Mouse (Mus musculus) kidney, adult 11 months (tissue): Measurements from ENCODE around the gene Alkal2.

Experiments used
- DNase-seq: peaks from one replicate; pipeline ENCODE4 v3.0.0; 2022

Gene Alkal2

DNA sequence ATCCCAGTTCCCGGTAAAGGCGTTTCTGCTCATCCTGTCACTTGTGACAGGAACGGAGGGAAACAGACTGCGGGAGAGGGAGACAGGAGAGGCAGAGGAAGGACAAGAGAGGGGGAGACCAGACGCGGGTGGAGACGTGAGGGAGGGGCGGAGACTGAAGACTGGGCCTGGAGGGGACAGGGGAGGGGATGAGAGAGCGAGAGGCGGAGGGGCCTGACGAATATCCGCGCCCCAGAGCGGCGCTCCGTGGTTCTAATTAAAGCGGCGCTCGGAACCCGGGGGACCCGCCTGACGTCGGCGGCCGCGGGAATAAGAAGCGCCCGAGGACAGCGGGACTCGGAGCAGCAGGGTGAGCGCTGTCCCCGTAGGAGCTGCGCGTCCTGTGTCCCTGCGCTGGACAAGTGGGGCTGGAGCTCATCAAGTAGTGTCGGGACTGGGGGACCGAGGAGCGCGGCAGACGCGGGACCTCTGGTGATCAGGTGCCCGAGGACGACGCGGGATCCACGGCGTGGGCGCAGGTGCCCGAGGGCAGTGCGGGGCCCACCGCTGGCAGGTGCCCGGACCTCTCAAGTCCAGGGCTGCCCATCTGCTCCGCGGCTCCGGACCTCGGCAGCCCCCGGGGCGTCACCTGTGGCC is at the start of gene Alkal2:
Alkal2 (plus strand) TSS at position 337 of the 636 bp plus-strand sequence.
- DNase-seq: no peak

DNA sequence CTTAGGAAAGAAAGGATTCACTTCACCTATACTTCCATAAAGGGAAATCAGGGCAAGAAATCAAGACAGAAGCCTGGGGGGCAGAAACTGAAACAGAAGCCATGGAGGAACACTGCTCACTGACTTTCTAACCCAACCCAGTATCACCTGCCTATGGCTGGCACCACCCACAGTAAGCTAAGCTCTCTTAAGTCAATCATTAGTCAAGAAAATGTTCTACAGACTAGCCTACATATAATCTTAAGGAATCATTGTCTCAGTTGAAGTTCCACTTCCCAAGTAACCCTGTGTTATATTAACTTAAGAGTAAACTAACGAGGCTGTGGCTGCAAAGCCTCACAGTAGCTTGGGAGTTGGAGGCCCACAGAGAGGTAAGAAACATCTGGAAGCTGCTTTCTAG is 35.6 kb upstream of the Alkal2 start:
- DNase-seq: peak; percentile 47

GRCm38 (mm10) chr12:30850902-30851301 is 33.2 kb upstream of the Alkal2 start:
- peak; percentile 17 for DNase-seq

DNA sequence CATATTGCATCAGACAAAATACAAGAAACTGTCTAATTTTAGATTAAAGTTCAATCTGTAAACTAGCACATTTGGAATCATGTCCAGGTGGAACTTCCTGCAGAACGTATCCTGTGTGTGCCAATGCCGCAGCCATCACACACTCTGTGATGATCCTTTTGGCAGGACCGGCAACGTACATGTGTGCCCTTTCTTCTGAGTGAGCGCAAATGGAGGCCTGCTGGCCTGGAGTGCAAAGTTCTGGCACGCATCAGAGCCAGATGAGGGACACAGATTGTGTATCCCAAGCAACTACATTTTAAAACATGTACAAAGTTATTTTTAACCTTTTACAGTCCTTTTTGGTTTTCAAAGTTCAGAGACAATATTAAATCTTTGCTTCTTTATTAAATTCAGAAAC is 32.3 kb upstream of the Alkal2 start:
- no peak for DNase-seq

DNA sequence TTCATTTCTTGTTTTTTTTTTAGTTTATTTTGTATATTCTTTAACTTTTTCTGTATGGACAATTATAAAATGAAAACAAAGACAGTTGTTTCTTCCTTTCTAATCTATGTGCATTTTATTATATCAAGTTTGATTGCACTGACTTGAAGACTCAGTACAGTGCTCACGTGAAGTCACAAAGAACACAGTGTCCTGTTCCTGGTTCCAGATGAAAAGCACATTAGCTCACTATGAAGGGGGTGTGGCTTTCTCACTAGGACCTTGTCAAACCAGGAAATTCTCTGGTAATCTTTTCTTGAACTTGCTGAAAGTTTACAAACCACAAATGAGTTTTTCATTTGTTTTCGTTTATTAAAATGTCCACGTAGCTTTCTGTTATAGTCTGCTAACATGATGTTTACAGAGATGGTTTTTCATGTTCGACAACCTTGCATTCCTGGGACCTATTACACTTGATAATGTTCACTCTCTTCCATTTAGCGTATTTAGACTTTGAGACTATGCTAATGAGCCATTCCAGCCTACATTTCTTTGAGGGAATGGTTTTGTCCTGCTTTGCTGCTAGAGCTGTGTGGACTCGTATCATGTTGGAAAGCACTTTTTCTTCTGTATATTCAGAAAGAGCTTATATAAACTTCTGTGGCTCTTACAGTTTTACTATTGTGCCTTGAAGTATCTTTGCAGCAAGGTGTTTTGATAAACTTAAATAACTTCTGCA is 28.5 kb upstream of the Alkal2 start:
- DNase-seq: no peak

DNA sequence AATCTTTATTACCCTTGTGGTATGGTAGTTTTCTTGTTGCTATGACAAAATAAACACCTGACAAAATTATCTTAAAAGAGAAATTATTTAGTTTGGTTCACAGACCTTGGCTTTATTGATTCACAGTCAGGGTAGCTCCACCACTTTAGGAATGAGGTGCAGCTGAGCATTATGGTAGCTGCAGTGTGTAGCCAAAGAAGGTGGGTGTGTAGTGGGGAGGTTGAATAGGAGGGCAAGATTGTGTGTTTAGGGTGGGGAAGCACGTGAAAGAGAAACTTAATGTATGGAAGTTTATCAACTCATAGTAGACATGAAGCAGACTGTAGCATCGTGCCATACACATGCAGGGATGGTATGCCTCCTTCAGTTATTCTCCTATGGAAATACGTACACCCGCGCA is 27.9 kb upstream of the Alkal2 start:
- DNase-seq: no peak

- DNase-seq: no peak
Measured at GRCm38 (mm10) chr12:30864347-30864746, 19.8 kb upstream of the Alkal2 start.

DNA sequence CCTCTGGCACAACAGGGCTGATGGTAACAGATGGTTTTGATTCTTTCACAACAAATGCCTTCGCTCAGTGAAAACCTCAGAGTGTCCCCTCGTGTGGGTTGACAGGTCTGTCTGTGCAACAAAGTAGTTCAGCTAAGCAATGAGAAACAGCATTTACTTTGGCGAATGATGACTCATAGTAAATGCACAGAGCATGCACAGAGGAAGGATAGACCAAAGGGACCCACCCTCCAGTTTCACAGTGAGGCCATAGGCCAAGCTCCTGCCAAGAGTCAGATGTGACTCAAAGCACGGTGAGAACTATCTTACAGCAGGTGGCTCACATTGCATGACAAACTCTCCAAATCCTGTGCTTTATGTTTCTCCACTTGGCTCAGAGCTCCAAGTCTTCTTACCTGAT is 18.3 kb upstream of the Alkal2 start:
- no peak for DNase-seq

GRCm38 (mm10) chr12:30879447-30879846 is 4.7 kb upstream of the Alkal2 start:
- no peak for DNase-seq

GRCm38 (mm10) chr12:30883592-30883985 is 533 bp upstream of the Alkal2 start:
- DNase-seq: no peak

- no peak for DNase-seq
Measured at GRCm38 (mm10) chr12:30884622-30885230, 604 bp downstream of the Alkal2 start.

DNA sequence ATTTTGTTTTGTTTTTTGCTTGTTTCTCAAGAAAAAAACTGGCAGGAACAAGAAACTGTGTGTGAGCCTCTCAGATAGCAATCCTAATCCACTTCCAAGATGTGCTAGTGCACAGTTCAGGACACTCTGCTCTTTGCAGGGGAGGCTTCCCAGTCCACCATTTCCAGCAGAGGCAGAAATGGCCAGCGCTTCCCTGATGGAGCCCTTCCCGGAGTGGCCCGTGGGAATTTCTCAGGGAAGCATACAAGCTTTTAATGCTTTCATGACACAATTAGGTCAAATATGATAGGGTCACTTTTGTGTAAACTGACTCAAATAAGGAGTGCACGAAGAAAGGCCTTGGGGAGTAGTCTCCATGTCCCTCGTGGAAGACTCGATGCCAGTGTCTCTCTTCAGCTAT is 1.8 kb downstream of the Alkal2 start:
- DNase-seq: no peak

DNA sequence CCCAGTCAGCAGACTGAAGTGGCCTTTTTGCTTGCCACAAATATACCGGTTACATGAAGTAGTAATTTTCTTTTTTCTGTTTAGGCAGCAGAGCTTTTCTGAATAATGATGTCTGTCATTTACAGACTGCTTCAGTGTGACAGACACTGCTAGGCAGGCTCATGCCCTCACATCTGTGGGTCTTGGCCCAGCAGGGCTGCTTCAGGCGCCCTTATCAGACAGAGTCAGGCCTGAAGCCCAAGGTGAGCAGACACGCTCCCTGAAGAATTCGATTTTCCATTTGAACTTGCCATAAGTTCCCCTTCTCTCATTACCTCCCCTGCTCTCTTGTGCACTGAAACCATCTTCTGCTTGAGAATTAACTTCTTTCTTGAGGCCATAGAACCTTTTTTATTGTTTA is 3.9 kb downstream of the Alkal2 start:
- DNase-seq: no peak

DNA sequence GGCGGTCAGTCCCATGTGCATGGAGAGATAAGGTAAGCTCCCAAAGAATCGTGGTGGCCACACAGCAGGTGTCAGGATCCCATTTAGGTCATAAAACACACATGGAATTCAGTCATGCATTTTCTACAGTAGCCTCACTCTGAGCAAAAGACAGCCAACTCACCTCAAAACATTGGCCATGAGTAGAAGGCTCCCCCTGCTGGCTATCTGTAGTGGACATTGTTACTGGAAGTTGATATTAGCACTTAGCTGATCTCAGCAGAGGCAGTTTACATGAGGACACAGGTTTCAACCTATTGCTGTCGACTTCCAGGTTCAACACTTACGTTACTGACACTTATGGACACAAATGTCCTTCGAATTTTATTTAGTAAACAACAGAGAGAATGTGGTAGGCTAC is 5.9 kb downstream of the Alkal2 start:
- DNase-seq: peak; percentile 47

DNA sequence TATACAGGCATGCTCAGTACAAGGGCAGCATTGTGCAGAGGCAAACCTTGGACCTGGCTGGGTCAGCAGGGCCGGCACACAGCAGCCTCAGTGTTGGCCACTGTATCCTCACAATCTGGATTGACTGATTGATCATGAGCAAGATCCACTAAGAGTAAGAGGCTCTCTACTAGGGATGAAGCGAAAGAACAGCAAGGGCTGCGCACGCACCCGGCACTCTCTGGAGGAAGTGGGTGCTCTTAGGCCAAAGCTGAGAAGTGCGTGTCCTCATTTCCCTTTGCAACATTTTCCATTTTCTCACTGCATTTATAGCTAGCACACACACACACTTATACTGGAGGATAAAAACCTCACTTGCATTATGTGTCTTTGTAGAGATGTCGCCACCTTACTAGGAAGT is 7.3 kb downstream of the Alkal2 start:
- DNase-seq: no peak

GRCm38 (mm10) chr12:30897039-30897438 is 12.9 kb downstream of the Alkal2 start:
- DNase-seq: no peak

DNA sequence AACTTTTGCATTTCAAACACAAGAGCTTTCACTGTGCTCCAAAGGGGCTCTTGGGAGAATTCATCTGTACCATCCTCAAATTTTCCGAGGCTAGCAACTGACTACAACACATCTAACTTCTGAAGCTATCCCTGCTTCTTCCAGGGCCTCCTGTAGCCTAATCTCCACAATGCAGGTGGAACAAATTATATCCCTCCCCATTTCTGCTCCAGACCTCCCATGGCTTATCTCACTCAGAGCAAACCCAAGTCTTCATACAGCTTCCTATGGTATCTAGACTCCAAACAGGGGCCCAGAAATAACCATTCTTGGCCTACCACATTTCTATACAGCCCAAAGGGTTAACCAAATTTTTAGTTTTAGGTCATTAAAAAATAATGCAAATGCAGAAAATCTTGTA is 24.5 kb downstream of the Alkal2 start:
- no peak for DNase-seq

DNA sequence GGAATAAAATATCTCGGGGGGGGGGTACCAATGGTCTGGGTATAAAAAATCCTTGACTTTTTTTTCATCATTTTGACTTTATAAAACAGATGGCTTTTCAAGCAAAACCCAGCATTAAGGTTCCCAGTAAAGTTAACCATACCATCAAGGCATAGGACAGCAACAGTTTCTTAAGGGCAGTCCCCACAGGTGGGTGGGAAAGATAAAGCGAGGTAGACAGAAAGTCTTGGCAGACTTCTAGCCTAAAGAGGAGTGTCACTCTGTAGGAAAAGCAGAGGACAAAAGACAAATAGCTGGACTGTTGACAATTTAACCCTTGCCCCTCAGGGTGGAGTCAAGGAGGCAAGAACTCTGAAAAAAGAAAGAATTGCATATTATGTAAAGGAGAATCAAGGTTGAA is 25.8 kb downstream of the Alkal2 start:
- no peak for DNase-seq

GRCm38 (mm10) chr12:30910860-30911259 is 26.7 kb downstream of the Alkal2 start:
- DNase-seq: no peak

DNA sequence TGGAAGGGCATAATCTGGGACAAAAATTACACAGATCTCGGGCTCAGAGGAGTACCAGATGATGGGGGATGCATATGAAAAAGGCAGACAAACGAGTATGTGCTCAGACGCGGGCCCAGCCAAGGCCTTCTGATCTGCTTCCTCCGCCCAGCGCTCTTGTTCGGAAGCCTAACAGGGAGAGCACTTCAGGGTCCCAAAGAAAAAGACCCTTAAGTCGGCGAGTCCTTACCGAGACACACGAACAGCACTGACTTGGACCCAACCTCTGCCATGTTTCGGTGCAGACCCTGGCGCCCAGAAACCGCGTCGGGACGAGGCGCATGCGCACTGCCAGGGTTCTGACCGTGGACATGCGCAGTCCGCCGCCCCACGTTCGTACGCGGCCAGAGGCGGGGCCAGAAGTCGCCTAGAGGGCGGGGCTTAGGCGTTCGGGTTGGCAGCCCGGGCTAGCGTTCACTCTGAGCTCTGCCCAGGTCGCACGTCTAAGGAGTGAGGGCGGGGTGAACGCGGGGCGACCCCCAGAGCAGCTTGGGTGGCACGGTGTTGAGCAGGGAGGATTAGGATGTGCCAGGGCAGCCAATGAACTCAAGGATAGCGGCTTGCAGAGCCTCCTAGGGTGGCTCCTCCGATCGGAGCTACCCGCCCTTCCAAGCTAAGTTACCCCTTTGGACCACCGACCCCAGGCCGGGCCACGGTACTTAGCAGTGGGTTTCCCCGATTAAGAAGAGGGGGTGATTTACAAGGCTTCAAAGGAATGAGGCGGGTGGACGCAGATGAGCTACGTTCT is 27.3 kb downstream of the Alkal2 start, which contains the start of the genes Acp1 and Sh3yl1:
Acp1 (minus strand) TSS at position 329 of the 787 bp plus-strand sequence.
Sh3yl1 (plus strand) TSS at position 408 of the 787 bp plus-strand sequence.
- peak; percentile 93 for DNase-seq

DNA sequence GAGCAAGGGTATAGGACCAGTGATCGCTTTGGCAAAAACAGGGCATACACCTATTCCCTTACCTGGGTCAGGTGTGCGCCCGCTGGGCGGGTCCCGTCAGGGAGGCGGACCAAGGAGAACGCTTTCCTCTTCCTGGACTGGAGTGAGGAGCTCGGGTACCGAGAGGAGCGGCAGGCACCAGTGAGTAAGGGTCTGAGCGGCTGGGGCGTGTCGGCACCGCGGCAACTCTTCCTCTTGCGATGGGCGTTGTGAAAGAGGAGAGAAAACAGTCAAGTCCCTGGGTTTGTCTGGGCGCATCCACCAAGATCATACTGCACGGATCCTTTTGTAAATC is 27.9 kb downstream of the Alkal2 start:
- peak; percentile 87 for DNase-seq

DNA sequence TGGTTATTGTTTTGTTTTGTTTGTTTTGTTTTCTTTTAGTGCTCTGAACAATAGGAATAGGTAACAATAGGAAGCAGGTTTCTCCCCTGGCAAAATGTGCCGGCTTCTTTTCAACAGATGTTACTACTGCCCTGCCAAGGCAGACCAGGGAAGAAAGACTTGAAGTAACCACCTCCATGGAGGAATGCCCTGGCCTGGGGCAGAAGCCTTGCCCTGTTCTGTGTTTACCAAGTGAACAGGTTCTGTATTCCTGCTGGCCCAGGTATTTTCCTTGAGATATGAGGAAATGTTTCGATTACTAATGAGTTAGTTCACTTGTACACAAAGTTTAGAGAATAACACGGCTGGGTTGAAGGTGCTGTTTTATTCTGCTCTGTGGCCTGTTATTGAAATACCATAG is 28.7 kb downstream of the Alkal2 start:
- peak; percentile 55 for DNase-seq

DNA sequence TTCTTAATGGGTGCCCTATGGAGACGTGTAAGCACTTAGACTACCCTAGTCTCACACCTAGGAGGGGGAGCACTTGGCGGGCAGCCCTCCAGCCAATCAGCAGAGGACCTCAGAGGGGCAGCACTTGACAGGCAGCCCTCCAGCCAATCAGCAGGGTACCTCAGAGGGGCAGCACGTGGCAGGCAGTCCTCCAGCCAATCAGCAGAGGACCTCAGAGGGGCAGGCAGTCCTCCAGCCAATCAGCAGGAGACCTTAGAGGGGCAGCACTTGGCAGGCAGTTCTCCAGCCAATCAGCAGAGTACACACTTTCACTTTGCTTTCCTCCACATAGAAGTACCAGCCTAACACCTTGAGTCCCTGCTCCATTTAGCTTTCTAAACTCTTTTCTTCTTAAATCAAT is 38.3 kb downstream of the Alkal2 start:
- no peak for DNase-seq

- no peak for DNase-seq
Measured at GRCm38 (mm10) chr12:30928182-30928581, 44.1 kb downstream of the Alkal2 start.
